In the genomic region with DNA sequence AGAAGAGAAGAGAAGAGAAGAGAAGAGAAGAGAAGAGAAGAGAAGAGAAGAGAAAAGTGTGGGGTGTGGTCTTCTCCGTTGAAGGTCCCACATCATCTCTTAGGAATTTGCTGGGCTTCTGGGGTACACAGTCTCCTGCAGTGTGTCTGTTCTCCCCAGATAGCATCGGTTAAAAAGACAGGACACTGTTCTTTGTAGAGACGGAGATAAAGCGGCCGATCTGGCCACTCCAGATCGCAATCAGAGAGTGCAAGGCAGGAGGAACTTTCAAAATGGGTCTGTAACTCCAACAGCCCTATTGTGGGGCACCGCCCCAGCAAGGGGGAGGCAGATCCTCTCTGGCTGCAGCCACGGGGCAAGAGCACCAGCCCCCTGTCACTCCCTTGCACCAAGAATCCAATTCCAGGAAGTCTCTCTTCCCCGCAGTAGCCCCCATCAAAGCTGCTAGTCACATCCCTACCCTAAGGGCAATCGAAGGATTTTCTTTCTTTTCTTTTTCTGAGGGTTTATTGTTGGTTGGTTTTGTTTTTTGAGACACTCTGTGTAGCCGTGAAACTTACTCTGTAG, we compare ENCODE assay signal across 19 mouse cellular contexts. TPM values are rescaled to one million over a fixed set of nuclear protein-coding genes. Genes with fewer than 3 reads are reported as not detected.
A peak's percentile ranks its signal among the peaks of the same experiment; 100 is the strongest.
DNase-seq lines count a peak whose midpoint lies in the region; ATAC-seq and TF ChIP-seq lines count a peak whose summit lies in the region.
"Had no signal": no experiment of that assay in that cellular context is flagged by ENCODE, and none has a peak within 500 bp of the region (broad histone marks: within the 10 kb centered on the region; RNA-seq: fewer than 3 reads in every experiment).

No protein-coding gene starts in this region.

- WGBS in limb, embryonic 13.5 days, result 38% methylated on average over 11 of the region's 11 CpGs
- 36% methylated on average over 11 of the region's 11 CpGs for WGBS in limb, embryonic 10.5 days
- 27% methylated on average over 11 of the region's 11 CpGs for WGBS in embryonic facial prominence, embryonic 13.5 days
- 30% methylated on average over 11 of the region's 11 CpGs for WGBS in small intestine, adult 2 months

- H3K9ac ChIP-seq in limb, embryonic 13.5 days, result no peak overlapping the region
- no peak overlapping the region for H3K9ac ChIP-seq in embryonic facial prominence, embryonic 13.5 days
- H3K9ac ChIP-seq: limb, embryonic 15.5 days; liver, postnatal 0 days; midbrain, embryonic 12.5 days had no signal

- peaks cover 69% of the 10 kb centered on the region for H3K27me3 ChIP-seq in limb, embryonic 13.5 days
- peaks cover 72% of the 10 kb centered on the region for H3K27me3 ChIP-seq in limb, embryonic 10.5 days (ENCODE audit: low read depth, poor library complexity, severe bottlenecking)
- H3K27me3 ChIP-seq in embryonic facial prominence, embryonic 13.5 days, result peaks cover 67% of the 10 kb centered on the region
- H3K27me3 ChIP-seq in small intestine, adult 2 months (ENCODE audit: control insufficient read depth, insufficient read depth, low read length), result peaks cover 2% of the 10 kb centered on the region; the same call in 1 of the 2 replicates

- TF ChIP-seq POLR2A in small intestine, adult 2 months (IDR thresholded peaks at IDR 0.05; ENCODE audit: low read depth, low read length), result no peak

- DNase-seq in limb, embryonic 10.5 days (ENCODE audit: low spot score), result no peak
- DNase-seq in MN1 (ENCODE audit: low spot score), result peak; percentile 38
- no peak for DNase-seq in natural killer cell, adult 2 months (ENCODE audit: low spot score in 2 of 2)
- no peak for DNase-seq in kidney, postnatal 14 days
- DNase-seq: cerebellum, postnatal 36 days; heart, postnatal 4 days; liver, postnatal 0 days; right cerebral cortex, adult 18-20 months; thymus, adult 18-20 months had no signal

- TF ChIP-seq CTCF in small intestine, adult 2 months (IDR thresholded peaks at IDR 0.05; ENCODE audit: extremely low read depth, insufficient read length, insufficient replicate concordance, low read depth, low read length), result no peak

- peak overlapping the region; percentile 38; the same call in 1 of the 2 replicates for H3K4me3 ChIP-seq in limb, embryonic 13.5 days
- H3K4me3 ChIP-seq in limb, embryonic 10.5 days, result no peak overlapping the region
- H3K4me3 ChIP-seq in embryonic facial prominence, embryonic 13.5 days, result peak overlapping the region; percentile 35; the same call in 1 of the 2 replicates
- peak overlapping the region; percentile 69 for H3K4me3 ChIP-seq in small intestine, adult 2 months (ENCODE audit: low read depth, low read length)
- H3K4me3 ChIP-seq: left cerebral cortex, adult 2 months; myocyte had no signal

- H3K36me3 ChIP-seq in limb, embryonic 13.5 days, result no peaks in the 10 kb centered on the region
- H3K36me3 ChIP-seq in limb, embryonic 10.5 days, result no peaks in the 10 kb centered on the region
- no peaks in the 10 kb centered on the region for H3K36me3 ChIP-seq in embryonic facial prominence, embryonic 13.5 days
- H3K36me3 ChIP-seq in small intestine, adult 2 months (ENCODE audit: control insufficient read depth, insufficient read depth, low read length), result peaks cover 6% of the 10 kb centered on the region
- H3K36me3 ChIP-seq: limb, embryonic 15.5 days; midbrain, embryonic 12.5 days had no signal

- H3K9me3 ChIP-seq in limb, embryonic 13.5 days, result no peaks in the 10 kb centered on the region
- no peaks in the 10 kb centered on the region for H3K9me3 ChIP-seq in limb, embryonic 10.5 days (replicated peaks)
- 0 out of 2 replicates have a peak, but pooled peaks cover 4% of the 10 kb centered on the region for H3K9me3 ChIP-seq in embryonic facial prominence, embryonic 13.5 days
- H3K9me3 ChIP-seq: limb, embryonic 15.5 days; midbrain, embryonic 12.5 days had no signal

- H3K4me2 ChIP-seq in limb, embryonic 13.5 days (replicated peaks), result no peak overlapping the region
- no peak overlapping the region for H3K4me2 ChIP-seq in embryonic facial prominence, embryonic 13.5 days

- ATAC-seq in limb, embryonic 13.5 days (ENCODE audit: low FRiP score, low read depth), result no peak
- ATAC-seq in embryonic facial prominence, embryonic 13.5 days (ENCODE audit: insufficient number of reproducible peaks, insufficient read depth, low FRiP score, low TSS enrichment, low read depth), result no peak
- ATAC-seq: CD4-positive, CD25-positive, alpha-beta regulatory T cell, adult 4 months; forebrain, embryonic 14.5 days; inflammation-experienced regulatory T-cells, adult 6 months; liver, postnatal 0 days had no signal

- H3K4me1 ChIP-seq in limb, embryonic 13.5 days, result peaks cover 13% of the 10 kb centered on the region
- peaks cover 12% of the 10 kb centered on the region for H3K4me1 ChIP-seq in limb, embryonic 10.5 days
- H3K4me1 ChIP-seq in embryonic facial prominence, embryonic 13.5 days, result peaks cover 13% of the 10 kb centered on the region
- H3K4me1 ChIP-seq in small intestine, adult 2 months (ENCODE audit: control insufficient read depth, insufficient read depth, insufficient read length, low read length), result peaks cover 10% of the 10 kb centered on the region

- no peak overlapping the region for H3K27ac ChIP-seq in limb, embryonic 13.5 days
- H3K27ac ChIP-seq in limb, embryonic 10.5 days, result no peak overlapping the region
- H3K27ac ChIP-seq in embryonic facial prominence, embryonic 13.5 days, result no peak overlapping the region
- H3K27ac ChIP-seq in small intestine, adult 2 months (ENCODE audit: insufficient read depth, low read depth, low read length), result 0 out of 2 replicates have a peak overlapping the region, but pooled peaks have one; percentile 92
- H3K27ac ChIP-seq: left cerebral cortex, adult 2 months; limb, embryonic 15.5 days; midbrain, embryonic 12.5 days had no signal

RNA-seq across cellular contexts. Expression of gene Slc30a2, which starts 0.7 kb away (rescaled TPM):
- polyA plus RNA-seq in limb, embryonic 13.5 days (2015; fragmentation: Nextera tagmentation; extraction: Ambion mirVana), result 0.18 and 0.24 TPM in 2 replicates
- not detected in 2 replicates for polyA plus RNA-seq in limb, embryonic 10.5 days (2016; fragmentation: Nextera tagmentation; extraction: Ambion mirVana)
- polyA plus RNA-seq in embryonic facial prominence, embryonic 13.5 days (2015; fragmentation: Nextera tagmentation; extraction: Ambion mirVana), result 0.34 and 0.38 TPM in 2 replicates
- polyA plus RNA-seq in small intestine, adult 2 months (2012; rRNA removed), result 25.8 and 57.1 TPM in 2 replicates
- polyA plus RNA-seq: liver, postnatal 0 days had no signal

RNA-seq across cellular contexts. Expression of gene Trim63, which starts 27.4 kb away (rescaled TPM):
- 5.3 and 6.2 TPM in 2 replicates for polyA plus RNA-seq in limb, embryonic 13.5 days (2015; fragmentation: Nextera tagmentation; extraction: Ambion mirVana)
- polyA plus RNA-seq in limb, embryonic 10.5 days (2016; fragmentation: Nextera tagmentation; extraction: Ambion mirVana), result 0.30 and 0.95 TPM in 2 replicates
- polyA plus RNA-seq in embryonic facial prominence, embryonic 13.5 days (2015; fragmentation: Nextera tagmentation; extraction: Ambion mirVana), result 1.2 and 1.7 TPM in 2 replicates
- 0.46 TPM in 1 of 2 replicates, not detected in the other for polyA plus RNA-seq in small intestine, adult 2 months (2012; rRNA removed)
- polyA plus RNA-seq: CD4-positive, CD25-positive, alpha-beta regulatory T cell, adult 4 months; forebrain, embryonic 14.5 days; inflammation-experienced regulatory T-cells, adult 6 months had no signal

RNA-seq across cellular contexts. Expression of gene Extl1, which starts 41.4 kb away (rescaled TPM):
- 8.3 and 9.2 TPM in 2 replicates for polyA plus RNA-seq in limb, embryonic 13.5 days (2015; fragmentation: Nextera tagmentation; extraction: Ambion mirVana)
- polyA plus RNA-seq in limb, embryonic 10.5 days (2016; fragmentation: Nextera tagmentation; extraction: Ambion mirVana), result 0.44 and 0.75 TPM in 2 replicates
- polyA plus RNA-seq in embryonic facial prominence, embryonic 13.5 days (2015; fragmentation: Nextera tagmentation; extraction: Ambion mirVana), result 4.5 and 5.4 TPM in 2 replicates
- 1.5 and 1.7 TPM in 2 replicates for polyA plus RNA-seq in small intestine, adult 2 months (2012; rRNA removed)

RNA-seq across cellular contexts. Expression of gene Pafah2, which starts 53.8 kb away (rescaled TPM):
- polyA plus RNA-seq in limb, embryonic 13.5 days (2015; fragmentation: Nextera tagmentation; extraction: Ambion mirVana), result 11.3 and 12.9 TPM in 2 replicates
- 8.1 and 8.6 TPM in 2 replicates for polyA plus RNA-seq in limb, embryonic 10.5 days (2016; fragmentation: Nextera tagmentation; extraction: Ambion mirVana)
- polyA plus RNA-seq in embryonic facial prominence, embryonic 13.5 days (2015; fragmentation: Nextera tagmentation; extraction: Ambion mirVana), result 12.0 and 13.0 TPM in 2 replicates
- polyA plus RNA-seq in small intestine, adult 2 months (2012; rRNA removed), result 12.9 and 20.5 TPM in 2 replicates

RNA-seq across cellular contexts. Expression of gene Pdik1l, which starts 54.6 kb away (rescaled TPM):
- 21.7 and 22.6 TPM in 2 replicates for polyA plus RNA-seq in limb, embryonic 13.5 days (2015; fragmentation: Nextera tagmentation; extraction: Ambion mirVana)
- 13.9 and 19.6 TPM in 2 replicates for polyA plus RNA-seq in limb, embryonic 10.5 days (2016; fragmentation: Nextera tagmentation; extraction: Ambion mirVana)
- polyA plus RNA-seq in embryonic facial prominence, embryonic 13.5 days (2015; fragmentation: Nextera tagmentation; extraction: Ambion mirVana), result 23.4 and 23.8 TPM in 2 replicates
- 1.4 and 1.6 TPM in 2 replicates for polyA plus RNA-seq in small intestine, adult 2 months (2012; rRNA removed)

Comparison
In these comparisons a context has a peak if more than half of its experiments do, and no peak if none do; other contexts are left out.
1. RNA of gene Slc30a2, which starts 0.7 kb away (polyA plus RNA-seq): 25.8 to 57.1 TPM in small intestine, adult 2 months; 0.34 to 0.38 TPM in embryonic facial prominence, embryonic 13.5 days, 0.18 to 0.24 TPM in limb, embryonic 13.5 days and not detected in limb, embryonic 10.5 days; every median in the first group is over 10 times any median in the second.